Mouse (Mus musculus): ENCODE measurements around the gene Slc35f3.

The Slc35f3 gene

DNA sequence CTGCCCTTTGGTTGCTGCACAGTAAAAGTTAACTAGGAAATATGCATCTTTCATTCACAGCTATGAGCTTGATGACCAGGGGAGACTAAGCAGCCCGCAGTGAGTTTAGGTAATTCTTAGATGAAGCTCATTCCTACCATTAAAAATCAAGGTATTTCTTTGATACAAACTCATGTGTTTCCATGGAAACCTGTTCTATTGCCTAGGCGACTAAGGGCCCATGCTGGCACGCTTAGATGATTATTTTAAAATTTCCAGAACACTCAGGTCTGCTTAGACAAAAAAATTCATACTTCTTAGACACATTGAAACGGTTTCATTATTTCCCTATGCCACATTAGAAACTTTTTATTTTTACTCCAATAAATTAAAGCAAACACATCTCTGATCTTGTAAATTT lies 106.7 kb downstream of the Slc35f3 start:
- DNase-seq (ENCODE audit: low read depth) = no peak

DNA sequence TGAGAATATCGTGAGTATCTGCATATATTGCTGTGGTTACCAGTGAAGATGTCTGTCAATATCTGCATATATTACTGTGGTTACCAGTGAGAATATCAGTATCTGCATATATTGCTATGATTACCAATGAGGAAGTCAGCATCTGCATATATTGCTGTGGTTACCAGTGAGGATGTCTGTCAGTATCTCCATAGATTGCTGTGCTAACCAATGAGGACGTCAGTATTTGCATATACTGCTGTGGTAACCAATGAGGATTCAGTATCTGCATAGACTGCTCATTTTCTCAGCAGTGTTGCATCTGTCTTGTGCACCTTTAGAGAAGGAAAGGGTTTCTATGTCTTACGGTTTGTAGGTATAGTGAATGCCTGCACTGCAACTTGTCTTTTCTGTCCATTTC lies 122.5 kb downstream of the Slc35f3 start:
- DNase-seq (ENCODE audit: low read depth) = no peak

DNA sequence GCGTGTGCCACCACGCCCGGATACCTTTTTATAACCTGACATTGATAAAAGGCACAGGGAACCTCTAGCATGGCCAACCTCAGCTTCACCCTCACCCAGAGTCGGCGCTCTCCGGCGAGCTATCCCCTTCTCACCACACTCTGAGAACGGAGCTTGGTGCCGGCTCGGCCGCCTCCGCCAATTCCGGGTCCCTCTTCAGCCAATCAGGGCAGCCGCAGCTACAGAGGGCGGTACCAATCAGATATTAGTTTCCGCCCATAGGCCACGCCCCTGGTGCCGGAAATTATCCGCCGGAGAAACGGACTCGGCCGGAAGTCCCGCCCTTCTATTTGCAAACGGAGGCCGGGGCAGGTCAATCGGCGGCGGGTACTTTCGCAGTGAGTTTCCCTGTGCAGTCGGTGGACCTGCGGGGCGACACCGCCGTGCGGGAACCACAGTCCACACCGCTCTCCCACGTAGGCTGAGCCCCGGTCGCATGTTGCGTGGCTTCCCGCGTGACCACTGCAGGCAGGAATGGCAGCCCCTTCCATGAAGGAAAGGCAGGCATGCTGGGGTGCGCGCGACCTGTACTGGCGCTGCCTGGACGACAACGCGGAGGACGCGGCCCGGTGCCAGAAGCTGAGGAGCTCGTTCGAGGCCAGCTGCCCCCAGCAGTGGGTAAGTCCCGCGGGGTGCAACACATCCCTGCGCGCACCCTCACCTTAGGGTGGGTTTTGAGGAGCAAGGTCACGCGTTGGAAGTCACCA lies 124.0 kb downstream of the Slc35f3 start, which contains the start of gene Coa6:
Gene Coa6 (plus strand): TSS at position 342 of the 746 bp plus-strand sequence.
- peak; percentile 98 for DNase-seq (ENCODE audit: low read depth)

DNA sequence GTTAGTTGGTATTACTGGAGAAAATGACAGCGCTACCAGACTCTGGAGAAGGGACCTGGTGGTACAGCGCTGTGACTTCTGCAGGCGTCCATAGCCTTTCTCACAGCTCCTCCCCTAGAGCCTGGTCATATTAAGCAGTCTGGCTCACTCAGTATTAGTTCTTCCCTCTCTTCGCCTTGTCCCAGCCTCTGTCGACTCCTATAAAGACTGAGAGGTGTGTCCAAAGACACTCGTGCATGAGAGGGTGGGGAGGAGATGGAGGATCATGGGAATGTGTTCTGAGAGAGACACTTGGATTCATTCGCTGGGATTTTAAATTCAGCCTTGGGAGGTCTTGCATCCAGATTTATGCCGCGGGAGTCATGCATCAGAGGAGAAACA lies 124.6 kb downstream of the Slc35f3 start:
- no peak for DNase-seq (ENCODE audit: low read depth)

DNA sequence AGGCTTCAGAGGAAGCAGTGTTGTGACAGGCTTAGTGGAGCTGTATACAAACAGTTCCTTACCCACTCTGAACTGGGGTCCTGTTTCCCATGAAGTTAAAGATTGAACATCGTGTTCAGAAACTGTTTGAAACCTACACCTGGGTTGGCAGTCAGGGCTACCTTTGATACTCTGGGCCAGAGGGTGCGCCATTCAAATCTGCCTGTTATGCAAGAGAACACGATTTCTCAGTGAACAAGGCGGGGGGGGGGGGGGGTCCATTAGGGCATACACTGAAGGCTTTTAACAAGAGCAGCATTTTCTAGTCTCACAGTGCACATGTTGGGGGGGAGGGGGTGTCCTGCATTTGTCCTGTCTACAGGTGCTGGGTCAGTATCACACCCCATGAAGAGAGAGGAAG lies 125.8 kb downstream of the Slc35f3 start:
- no peak for DNase-seq (ENCODE audit: low read depth)

DNA sequence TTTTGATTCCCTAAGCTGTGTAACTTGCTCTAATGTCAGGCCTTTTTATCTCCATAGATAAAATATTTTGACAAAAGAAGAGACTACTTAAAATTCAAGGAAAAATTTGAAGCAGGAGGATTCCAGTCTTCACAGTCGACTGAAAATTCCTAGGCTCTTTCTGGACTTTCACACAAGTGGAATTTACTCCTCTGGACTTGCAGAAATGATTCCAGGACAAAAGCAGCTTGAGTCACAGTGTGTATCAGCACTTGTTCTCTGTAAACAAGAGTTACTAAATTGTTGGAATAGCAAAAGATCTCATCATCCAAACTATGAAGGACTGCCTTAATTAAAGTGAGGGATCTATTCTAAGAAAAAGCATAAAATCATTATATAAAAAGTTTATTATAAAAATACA lies 126.6 kb downstream of the Slc35f3 start:
- DNase-seq (ENCODE audit: low read depth) = no peak

DNA sequence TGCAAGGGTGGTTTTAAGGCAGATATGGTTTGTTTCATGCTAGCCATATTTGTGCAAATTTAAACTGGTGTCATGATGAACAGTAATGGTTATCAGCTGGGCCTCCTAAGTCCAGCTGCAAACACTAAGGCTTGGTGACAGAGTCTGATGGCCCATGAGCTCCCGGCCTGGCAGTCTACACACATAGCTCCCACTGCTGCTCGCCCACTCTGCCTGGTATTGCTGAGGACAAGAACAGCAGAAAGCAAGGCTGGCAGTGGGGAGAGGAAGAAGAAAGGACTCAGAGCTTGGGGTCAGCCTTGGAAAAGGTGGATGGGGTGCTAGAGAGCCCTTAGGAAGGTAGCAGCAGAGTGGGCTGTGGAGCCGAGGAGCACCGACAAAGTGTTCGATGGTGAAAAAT lies 131.3 kb downstream of the Slc35f3 start:
- DNase-seq (ENCODE audit: low read depth) = no peak

DNA sequence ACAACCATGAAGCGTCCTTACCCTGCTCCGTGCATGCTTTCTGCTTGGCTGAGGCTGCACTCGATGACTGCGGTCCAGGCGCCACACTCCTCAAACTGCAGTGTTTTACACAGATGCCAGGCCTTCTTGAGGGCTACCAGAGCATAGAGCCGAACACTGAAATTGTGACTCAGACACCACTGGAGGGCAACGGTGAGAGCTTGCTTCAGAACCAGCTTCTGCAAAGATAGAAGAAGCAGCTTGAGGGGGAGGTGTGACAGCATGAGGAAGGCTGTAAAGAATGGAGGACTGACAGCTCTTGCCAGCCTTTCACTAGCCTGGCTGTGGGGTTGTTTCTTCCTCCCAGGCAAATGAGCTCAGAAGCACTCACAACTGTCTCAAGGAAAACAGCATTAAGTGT lies 135.5 kb downstream of the Slc35f3 start:
- DNase-seq (ENCODE audit: low read depth) = no peak

DNA sequence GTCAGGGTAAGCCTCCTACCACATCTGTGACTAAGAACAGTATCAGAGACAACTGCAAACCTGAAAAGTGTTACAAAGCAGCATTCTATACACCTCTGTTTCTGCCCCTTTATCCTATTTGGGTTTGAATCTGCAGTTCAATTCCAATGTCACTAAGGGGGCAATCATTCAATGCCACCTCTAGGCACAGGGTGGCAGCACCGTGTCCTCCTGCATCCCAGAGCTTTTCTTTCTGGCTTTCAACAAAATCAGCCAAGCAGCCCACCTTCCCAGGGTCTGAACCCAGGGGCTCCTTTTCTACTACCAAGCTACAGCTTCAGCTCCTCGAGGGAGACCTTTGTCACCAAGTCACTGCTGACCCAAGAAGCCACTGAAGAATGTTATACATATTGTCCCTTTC lies 140.6 kb downstream of the Slc35f3 start:
- no peak for DNase-seq (ENCODE audit: low read depth)
